Mouse (Mus musculus) ES-Bruce4 (cell line): ENCODE measurements around the gene Gsap.

Source experiments
- CTCF ChIP-seq: IDR thresholded peaks from one replicate; pipeline ENCODE4 v1.8.1; 2011; ENCODE audit warnings: low read depth, low read length
- EP300 ChIP-seq: IDR thresholded peaks from 2 replicates; pipeline ENCODE4 v1.6.1; 2011; ENCODE audit warnings: low read depth, low read length; ENCODE audit not compliant: insufficient read depth
- POLR2A ChIP-seq: IDR thresholded peaks from one replicate; pipeline ENCODE4 v1.8.1; 2011; ENCODE audit warnings: low read length; ENCODE audit not compliant: insufficient read depth

DNA sequence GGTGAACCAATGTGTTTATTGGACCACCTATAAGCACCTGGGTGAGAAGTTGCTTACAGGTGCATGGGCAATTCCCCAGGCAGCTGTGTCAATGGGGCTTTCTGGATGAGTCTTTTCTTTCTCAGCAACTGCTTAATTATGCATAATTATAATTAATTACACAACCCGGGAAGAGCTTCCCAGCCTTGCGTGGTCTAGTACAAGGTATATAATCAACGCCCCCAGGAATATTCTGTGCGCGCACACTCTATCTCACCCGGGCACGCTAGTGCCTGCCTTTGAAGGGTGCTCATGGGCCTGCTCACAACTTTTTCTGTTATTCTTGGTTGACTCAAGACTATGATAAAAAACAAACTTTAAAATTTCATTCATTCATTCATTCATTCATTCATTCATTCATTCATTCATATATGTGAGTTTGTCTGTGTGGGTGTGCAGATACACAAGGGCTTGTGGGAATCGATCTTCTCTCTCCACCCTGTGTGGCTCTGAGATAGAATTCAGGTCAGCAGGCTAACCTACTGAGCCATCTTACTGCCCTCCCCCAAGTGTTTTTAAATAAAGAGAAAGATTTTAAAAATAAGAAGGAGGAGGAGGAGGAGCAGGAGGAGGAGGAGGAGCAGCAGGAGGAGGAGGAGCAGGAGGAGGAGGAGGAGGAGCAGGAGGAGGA lies 78.4 kb downstream of the Gsap start:
- TF ChIP-seq POLR2A (no peak), CTCF (no peak), EP300 (no peak)
